In the genomic region with DNA sequence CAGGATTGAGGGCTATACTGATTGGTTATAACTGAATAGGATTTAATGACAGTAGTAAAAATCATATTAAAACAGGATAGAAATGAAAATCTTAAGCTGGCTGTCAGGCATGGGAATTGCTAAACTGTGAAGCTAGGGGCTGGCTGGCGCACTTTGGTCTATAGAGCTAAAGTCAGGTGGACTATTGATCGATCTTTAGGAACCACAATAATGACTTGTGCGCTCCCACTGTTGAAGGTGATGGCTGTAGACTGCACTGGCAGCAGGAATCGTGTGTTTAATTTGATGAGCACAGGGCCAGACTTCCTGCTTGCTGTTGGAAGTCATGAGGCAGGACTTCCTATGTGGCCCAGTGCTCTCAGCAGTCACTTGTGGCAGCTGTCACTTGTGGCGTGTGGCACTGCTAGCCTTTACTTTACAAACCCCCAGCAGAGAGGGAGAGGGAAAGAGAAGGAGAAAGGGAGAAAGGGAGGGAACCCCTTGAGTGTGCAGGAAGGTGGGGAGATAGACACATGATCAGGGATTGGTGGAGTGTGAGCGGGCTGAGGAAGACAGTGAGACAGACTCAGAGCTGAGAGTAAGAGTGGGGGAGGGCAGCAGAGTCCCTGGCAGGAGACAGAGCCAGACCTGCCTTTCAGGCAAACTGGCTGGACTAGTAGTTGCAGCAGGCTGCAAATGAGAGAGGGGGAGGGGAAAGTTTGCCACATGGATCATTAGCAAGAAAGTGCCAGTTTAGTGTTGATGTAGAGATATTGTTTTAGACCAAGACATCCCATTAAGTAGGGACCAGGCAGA, we compare ENCODE assay signal across 11 mouse cellular contexts. TPM values are rescaled to one million over a fixed set of nuclear protein-coding genes. Genes with fewer than 3 reads are reported as not detected.
DNase-seq lines count a peak whose midpoint lies in the region; ATAC-seq and TF ChIP-seq lines count a peak whose summit lies in the region.
"Had no signal": no experiment of that assay in that cellular context is flagged by ENCODE, and none has a peak within 500 bp of the region (broad histone marks: within the 10 kb centered on the region; RNA-seq: fewer than 3 reads in every experiment).

No protein-coding gene starts in this region.

- no peaks in the 10 kb centered on the region for H3K9me3 ChIP-seq in intestine, embryonic 15.5 days
- H3K9me3 ChIP-seq in intestine, postnatal 0 days (ENCODE audit: control insufficient read depth), result no peaks in the 10 kb centered on the region
- H3K9me3 ChIP-seq in embryonic facial prominence, embryonic 11.5 days (replicated peaks; ENCODE audit: control insufficient read depth, low read length), result no peaks in the 10 kb centered on the region
- no peaks in the 10 kb centered on the region for H3K9me3 ChIP-seq in liver, embryonic 16.5 days (replicated peaks; ENCODE audit: control insufficient read depth, low read length)

- no peak overlapping the region for H3K27ac ChIP-seq in intestine, embryonic 15.5 days
- no peak overlapping the region for H3K27ac ChIP-seq in intestine, postnatal 0 days (ENCODE audit: low read depth, low read length)
- no peak overlapping the region for H3K27ac ChIP-seq in embryonic facial prominence, embryonic 11.5 days (replicated peaks; ENCODE audit: low read depth, low read length)
- H3K27ac ChIP-seq in liver, embryonic 16.5 days (ENCODE audit: low read length), result no peak overlapping the region
- H3K27ac ChIP-seq in kidney, adult 2 months (ENCODE audit: insufficient read depth, low read depth, low read length), result no peak overlapping the region

- H3K27me3 ChIP-seq in intestine, embryonic 15.5 days (replicated peaks), result no peaks in the 10 kb centered on the region
- H3K27me3 ChIP-seq in intestine, postnatal 0 days (replicated peaks; ENCODE audit: control insufficient read depth, insufficient read depth, low read length), result no peaks in the 10 kb centered on the region
- no peaks in the 10 kb centered on the region for H3K27me3 ChIP-seq in embryonic facial prominence, embryonic 11.5 days (ENCODE audit: control insufficient read depth, insufficient read depth, low read length)
- no peaks in the 10 kb centered on the region for H3K27me3 ChIP-seq in liver, embryonic 16.5 days (ENCODE audit: control insufficient read depth, insufficient read depth, low read depth, low read length)
- no peaks in the 10 kb centered on the region for H3K27me3 ChIP-seq in kidney, adult 2 months (replicated peaks; ENCODE audit: control insufficient read depth, insufficient read depth, low read length)

- H3K9ac ChIP-seq in intestine, embryonic 15.5 days, result no peak overlapping the region
- H3K9ac ChIP-seq in intestine, postnatal 0 days (ENCODE audit: low read depth, low read length), result no peak overlapping the region
- no peak overlapping the region for H3K9ac ChIP-seq in embryonic facial prominence, embryonic 11.5 days (replicated peaks; ENCODE audit: low read length)
- H3K9ac ChIP-seq in liver, embryonic 16.5 days (ENCODE audit: low read depth, low read length), result no peak overlapping the region

- no peak for TF ChIP-seq CTCF in intestine, postnatal 0 days (IDR thresholded peaks at IDR 0.05; ENCODE audit: low read depth)
- no peak for TF ChIP-seq CTCF in kidney, adult 2 months (conservative IDR thresholded peaks at IDR 0.05; ENCODE audit: insufficient read depth, insufficient read length, low read depth, low read length)

- peak; percentile 33 for DNase-seq in MEL-GATA-1-ER (ENCODE audit: extremely low read depth, low read depth)
- DNase-seq in embryonic facial prominence, embryonic 11.5 days (ENCODE audit: low spot score), result peak; percentile 36
- no peak for DNase-seq in adrenal gland, adult 18-20 months (ENCODE audit: low spot score in 2 of 2)
- DNase-seq in kidney, adult 2 months, result no peak

- 51% methylated on average over 6 of the region's 6 CpGs for WGBS in intestine, embryonic 15.5 days
- WGBS in intestine, postnatal 0 days, result 43% methylated on average over 6 of the region's 6 CpGs
- 51% methylated on average over 6 of the region's 6 CpGs for WGBS in embryonic facial prominence, embryonic 11.5 days
- 26% methylated on average over 6 of the region's 6 CpGs for WGBS in liver, embryonic 16.5 days (ENCODE audit: insufficient replicate concordance)
- 58% methylated on average over 6 of the region's 6 CpGs for WGBS in kidney, adult 2 months

- H3K4me3 ChIP-seq in intestine, embryonic 15.5 days (replicated peaks), result no peak overlapping the region
- no peak overlapping the region for H3K4me3 ChIP-seq in intestine, postnatal 0 days (ENCODE audit: low read depth, low read length)
- H3K4me3 ChIP-seq in embryonic facial prominence, embryonic 11.5 days (ENCODE audit: low read depth, low read length), result no peak overlapping the region
- H3K4me3 ChIP-seq in liver, embryonic 16.5 days (ENCODE audit: low read depth, low read length), result no peak overlapping the region
- no peak overlapping the region for H3K4me3 ChIP-seq in kidney, adult 2 months (ENCODE audit: insufficient read depth, low read depth, low read length)
- H3K4me3 ChIP-seq: myocyte had no signal

- no peak for TF ChIP-seq POLR2A in kidney, adult 2 months (IDR thresholded peaks at IDR 0.05; ENCODE audit: low read depth, low read length)

- no peaks in the 10 kb centered on the region for H3K36me3 ChIP-seq in intestine, embryonic 15.5 days
- no peaks in the 10 kb centered on the region for H3K36me3 ChIP-seq in intestine, postnatal 0 days (ENCODE audit: control insufficient read depth, insufficient read depth)
- H3K36me3 ChIP-seq in embryonic facial prominence, embryonic 11.5 days (replicated peaks; ENCODE audit: control insufficient read depth, insufficient read depth, low read depth, low read length), result no peaks in the 10 kb centered on the region
- no peaks in the 10 kb centered on the region for H3K36me3 ChIP-seq in liver, embryonic 16.5 days (ENCODE audit: control insufficient read depth, insufficient read depth)
- H3K36me3 ChIP-seq in kidney, adult 2 months (ENCODE audit: control insufficient read depth, insufficient read depth, low read length), result no peaks in the 10 kb centered on the region

- H3K4me2 ChIP-seq in intestine, embryonic 15.5 days (replicated peaks), result no peak overlapping the region
- H3K4me2 ChIP-seq in intestine, postnatal 0 days (replicated peaks; ENCODE audit: low read depth), result no peak overlapping the region
- no peak overlapping the region for H3K4me2 ChIP-seq in embryonic facial prominence, embryonic 11.5 days (ENCODE audit: low read depth, low read length)
- no peak overlapping the region for H3K4me2 ChIP-seq in liver, embryonic 16.5 days (ENCODE audit: low read depth, low read length)

- H3K4me1 ChIP-seq in intestine, embryonic 15.5 days (replicated peaks), result no peaks in the 10 kb centered on the region
- H3K4me1 ChIP-seq in intestine, postnatal 0 days (replicated peaks; ENCODE audit: control insufficient read depth, insufficient read depth, low read length), result no peaks in the 10 kb centered on the region
- H3K4me1 ChIP-seq in embryonic facial prominence, embryonic 11.5 days (ENCODE audit: control insufficient read depth, insufficient read depth, low read length), result no peaks in the 10 kb centered on the region
- no peaks in the 10 kb centered on the region for H3K4me1 ChIP-seq in liver, embryonic 16.5 days (ENCODE audit: control insufficient read depth, low read depth, low read length)
- H3K4me1 ChIP-seq in kidney, adult 2 months (ENCODE audit: control insufficient read depth, insufficient read depth, low read length), result no peaks in the 10 kb centered on the region

- 0 out of 2 replicates have a peak, but pooled peaks have one; percentile 57 for ATAC-seq in intestine, embryonic 15.5 days
- no peak for ATAC-seq in intestine, postnatal 0 days
- no peak; the same call in 1 of the 2 replicates for ATAC-seq in embryonic facial prominence, embryonic 11.5 days (replicated peaks; ENCODE audit: insufficient number of reproducible peaks, low FRiP score, low TSS enrichment, low read depth)
- ATAC-seq in liver, embryonic 16.5 days (ENCODE audit: low read depth), result peak; percentile 85

RNA-seq across cellular contexts. Expression of a gene that starts 31.1 kb away (rescaled TPM):
- polyA plus RNA-seq in intestine, embryonic 15.5 days (2015; fragmentation: Nextera tagmentation; extraction: Ambion mirVana), result not detected in 2 replicates
- not detected in 2 replicates for polyA plus RNA-seq in intestine, postnatal 0 days (2015; fragmentation: Nextera tagmentation; extraction: Ambion mirVana)
- polyA plus RNA-seq in embryonic facial prominence, embryonic 11.5 days (2014; fragmentation: Nextera tagmentation; extraction: Ambion mirVana), result not detected in 2 replicates
- polyA plus RNA-seq in liver, embryonic 16.5 days (2015; fragmentation: Nextera tagmentation; extraction: Ambion mirVana), result not detected in 2 replicates
- total RNA-seq in adrenal gland, adult 18-20 months (2021), result not detected
- polyA plus RNA-seq in kidney, adult 2 months (2012; rRNA removed), result not detected in 2 replicates
- total RNA-seq: left cerebral cortex, postnatal 10 days had no signal
- polyA plus RNA-seq: forebrain, embryonic 11.5 days; myocyte; spleen, adult 2 months had no signal

Comparison
In these comparisons a context has a peak if more than half of its experiments do, and no peak if none do; other contexts are left out.
1. ATAC-seq: peak in intestine, embryonic 15.5 days (single experiment) and liver, embryonic 16.5 days (single experiment); none in intestine, postnatal 0 days (single experiment) and embryonic facial prominence, embryonic 11.5 days (single experiment).
2. DNase-seq: peak in MEL-GATA-1-ER (single experiment) and embryonic facial prominence, embryonic 11.5 days (single experiment); none in adrenal gland, adult 18-20 months (0 of 2) and kidney, adult 2 months (single experiment).